Mouse (Mus musculus) layer of hippocampus, postnatal 10 days (tissue): ENCODE results near the gene Fbxl20. TPM values are rescaled to one million over a fixed set of nuclear protein-coding genes. Genes with fewer than 3 reads are reported as not detected.
"Not testable (repeated sequence)": the region's sequence is repeated elsewhere in the genome, so short reads cannot be mapped to it uniquely, and the experiment has no call there.

Experiments used
- DNase-seq, 2 experiments: peaks; one replicate each; pipeline ENCODE4 v3.0.0; 2021; ENCODE audit warnings: low spot score in 2 of 2
- long read RNA-seq: library from polyadenylated mRNA; stranded (forward); transcript quantifications from one replicate; pipeline ENCODE4 v2.0.0, GENCODE M21; 2023
- total RNA-seq, 2 experiments: library from RNA; stranded (reverse); gene quantifications; 2 replicates each; pipeline ENCODE4 v1.2.3; 2021

Gene Fbxl20
- 10 to 100 TPM; 27.8 to 32.0 TPM for total RNA-seq
- long read RNA-seq, full-length matches to known transcripts = 9 of 16 reads
- long read RNA-seq, partial matches to known transcripts = 0 of 16 reads
- long read RNA-seq, other reads (novel, unspliced or antisense) = 7 of 16 reads

DNA sequence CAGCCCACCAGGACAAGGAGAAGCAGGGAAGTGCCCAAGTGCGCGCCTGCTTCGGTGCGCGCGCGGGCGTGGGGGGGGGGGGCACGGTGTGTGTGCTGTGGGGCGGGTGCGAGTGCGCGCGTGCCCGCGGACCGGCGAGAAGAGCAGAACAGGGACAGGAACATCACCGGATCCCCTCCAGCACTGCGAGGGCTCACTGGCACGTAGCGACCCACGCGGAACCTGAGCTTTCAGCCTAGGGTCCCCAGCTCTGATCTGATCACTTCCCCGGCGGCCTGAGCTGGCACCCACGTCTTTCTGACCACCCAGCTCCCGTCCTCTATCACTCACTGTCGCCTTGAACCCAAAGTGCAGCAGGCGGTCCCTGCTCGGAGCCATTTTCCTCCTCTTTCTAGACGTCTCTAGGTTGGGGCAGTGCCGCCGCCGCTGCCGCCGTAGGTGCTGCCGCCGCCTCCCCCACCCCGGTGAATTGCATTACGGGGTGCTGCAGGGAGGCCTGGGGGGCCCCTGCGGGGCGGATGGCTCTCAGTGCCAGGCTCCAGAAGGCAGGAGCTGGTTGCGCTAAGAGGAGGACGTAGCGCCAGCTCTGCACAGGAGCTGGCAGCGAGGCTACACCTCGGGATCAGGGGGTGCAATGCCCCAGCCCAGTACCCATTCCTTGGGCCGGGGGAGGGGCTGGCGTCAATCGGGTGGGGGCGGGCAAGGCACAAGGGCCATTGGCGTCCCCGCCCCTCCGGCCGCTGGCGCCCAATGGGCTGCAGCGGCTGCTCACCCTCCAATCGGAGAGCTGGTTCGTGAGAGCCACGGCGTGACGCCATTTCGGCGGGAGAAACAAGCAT, at the start of gene Fbxl20:
Gene Fbxl20, minus strand, starts transcription at position 618 of the 839 bp plus-strand sequence.
- peak; percentile 87 to 89 for DNase-seq

DNA sequence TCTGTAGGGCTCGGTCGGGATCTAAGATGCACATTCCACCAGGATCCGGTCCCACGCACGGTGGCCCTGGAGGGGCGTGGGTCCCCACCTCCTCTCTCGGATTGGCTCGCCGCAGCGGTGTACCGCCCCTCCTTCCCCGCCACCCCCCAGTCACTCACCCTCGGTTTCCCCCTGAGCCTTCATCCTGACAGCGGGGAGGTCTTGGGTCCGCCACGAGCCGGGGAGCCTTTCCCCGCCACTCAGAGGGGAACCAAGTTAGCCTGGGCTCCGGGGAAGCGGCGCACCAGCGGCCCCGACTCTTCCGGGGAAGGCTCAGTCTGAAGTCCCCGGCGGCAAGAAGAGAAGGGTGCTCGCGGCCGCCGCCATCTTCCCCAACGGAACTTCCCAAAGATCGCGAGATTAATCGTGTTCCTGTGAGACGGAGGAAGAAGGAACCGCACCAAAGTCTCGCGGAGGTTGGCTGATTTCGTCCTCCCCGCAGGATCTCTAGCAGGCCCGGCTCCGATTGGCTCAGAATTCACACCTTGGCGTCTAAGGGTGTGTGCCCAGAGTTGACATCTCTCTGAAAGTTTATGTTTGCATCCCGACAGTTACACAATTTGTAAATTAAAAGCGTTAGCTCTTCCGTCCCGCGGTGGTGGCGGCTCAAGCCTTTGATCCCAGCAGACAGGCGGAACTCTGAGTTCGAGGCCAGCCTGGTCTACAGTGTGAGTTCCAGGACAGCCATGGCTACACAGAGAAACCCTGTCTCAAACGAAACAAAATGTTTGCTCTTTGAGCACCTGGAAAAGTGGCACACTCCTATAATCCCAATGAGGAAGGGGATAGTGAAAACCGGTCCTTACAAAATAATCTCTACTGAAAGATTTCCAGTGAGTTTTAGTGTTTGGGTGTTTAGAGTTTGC, 43.0 kb upstream of the Fbxl20 start, which contains the start of gene Med1:
Gene Med1, minus strand, starts transcription at position 393 of the 905 bp plus-strand sequence.
- peak; percentile 88 to 91 for DNase-seq

DNA sequence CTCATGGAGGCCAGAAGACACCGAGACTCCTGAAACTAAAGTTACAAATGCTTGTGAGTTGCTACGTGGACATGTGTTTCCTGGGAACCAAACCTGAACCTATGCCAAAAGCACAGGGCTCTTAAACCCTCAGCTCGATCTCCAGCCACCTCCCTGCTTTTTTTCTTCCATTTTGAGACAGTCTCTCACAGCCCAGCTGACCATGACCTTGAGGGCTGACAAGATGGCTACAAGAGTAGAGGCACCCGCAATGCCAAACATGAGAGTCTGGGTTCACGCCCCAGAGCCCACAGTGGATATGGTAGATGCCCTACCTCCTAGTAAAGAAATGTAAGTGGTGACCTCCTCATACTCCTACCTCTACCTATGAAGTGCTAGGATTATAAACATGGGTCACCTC, 40.6 kb upstream of the Fbxl20 start:
- DNase-seq = no peak

DNA sequence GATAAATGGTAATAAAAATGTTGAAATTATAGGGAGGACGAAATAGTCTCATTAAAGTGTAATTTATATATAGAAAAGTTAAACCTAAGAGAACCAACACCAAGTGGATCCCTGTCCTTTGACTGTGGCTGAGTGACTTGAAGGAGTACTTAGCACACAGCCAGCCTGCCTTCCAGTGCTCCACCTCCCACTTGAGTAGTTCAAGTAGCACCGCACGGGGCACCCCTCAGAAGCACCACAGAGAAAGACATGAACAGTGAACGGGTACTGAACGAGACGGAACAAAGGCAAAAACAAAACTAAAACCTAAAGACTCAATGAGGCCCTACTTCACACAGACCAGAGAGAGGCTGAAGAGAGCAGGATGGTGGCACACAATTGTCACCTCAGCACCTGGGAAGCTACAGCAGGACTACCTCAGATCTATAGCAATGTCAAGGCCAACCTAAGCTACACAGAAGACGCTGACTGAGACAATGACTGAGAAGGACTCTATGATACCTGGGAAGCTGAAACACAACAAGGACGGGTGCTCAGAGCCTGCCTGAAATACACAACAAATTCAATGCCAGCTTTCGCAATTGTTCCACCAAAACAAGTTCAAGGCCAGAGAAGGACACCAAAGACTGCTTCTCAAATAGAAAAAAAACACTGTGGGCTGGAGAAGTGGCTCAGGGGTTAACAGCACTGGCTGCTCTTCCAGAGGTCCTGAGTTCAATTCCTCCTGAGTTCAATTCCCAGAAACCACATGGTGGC, 37.6 kb upstream of the Fbxl20 start:
- no peak for DNase-seq

DNA sequence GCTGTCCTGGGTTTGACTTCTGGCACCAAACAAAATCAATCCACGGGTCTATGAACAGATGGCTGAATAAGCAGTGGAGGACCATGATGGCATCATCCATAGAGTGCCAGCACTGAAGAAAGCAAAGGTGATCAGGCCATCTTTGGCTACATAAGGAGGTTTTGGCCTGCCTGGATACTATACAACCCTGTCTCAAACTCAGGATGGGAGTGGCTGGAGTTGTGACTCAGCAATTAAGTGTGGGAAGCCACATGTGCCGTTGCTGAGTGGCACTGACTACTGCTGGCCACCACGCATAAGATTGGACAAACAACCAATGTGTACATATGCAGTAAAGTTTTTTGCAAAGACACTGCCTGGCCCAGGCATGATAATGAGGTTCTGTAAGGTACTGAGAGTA, 31.9 kb upstream of the Fbxl20 start:
- not testable (repeated sequence) for DNase-seq

DNA sequence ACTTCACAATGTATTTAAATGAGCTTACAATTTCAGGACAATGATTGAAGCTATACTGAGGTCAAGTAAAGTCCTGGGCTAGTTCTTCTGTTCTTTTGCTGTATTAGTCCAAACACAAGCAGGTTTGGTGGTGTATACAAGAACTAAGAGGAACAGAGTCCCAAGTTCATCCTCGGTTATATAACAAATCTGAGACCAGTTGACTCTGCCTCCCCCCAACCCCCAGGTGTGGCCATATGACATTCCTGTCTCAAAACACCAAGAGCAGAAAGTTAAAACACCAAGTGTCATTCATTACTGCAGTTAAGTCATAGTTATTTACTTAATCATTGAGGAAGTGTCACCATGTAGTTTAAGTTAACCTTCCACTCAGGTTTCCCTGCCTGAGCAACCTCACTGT, 18.2 kb upstream of the Fbxl20 start:
- no peak for DNase-seq

DNA sequence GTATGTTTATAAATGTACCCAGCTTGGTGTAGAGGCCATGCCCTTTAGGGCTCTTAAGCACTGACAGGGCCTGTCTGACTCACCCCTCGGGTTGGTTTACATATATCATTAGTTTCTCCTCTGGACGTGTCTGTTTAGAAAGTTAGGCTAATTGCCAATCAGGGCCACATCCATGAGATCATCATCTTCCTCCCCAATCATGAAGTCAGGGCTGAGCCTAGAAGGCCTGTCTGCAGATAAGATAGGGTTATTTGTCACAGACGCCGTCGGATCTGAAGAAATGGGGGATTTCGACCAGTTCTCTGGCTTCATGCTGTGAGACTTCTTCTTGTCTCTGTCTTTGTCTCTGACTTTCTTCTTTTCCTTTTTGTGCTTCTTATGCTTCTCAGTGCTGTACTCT, 4.9 kb upstream of the Fbxl20 start:
- DNase-seq = no peak

DNA sequence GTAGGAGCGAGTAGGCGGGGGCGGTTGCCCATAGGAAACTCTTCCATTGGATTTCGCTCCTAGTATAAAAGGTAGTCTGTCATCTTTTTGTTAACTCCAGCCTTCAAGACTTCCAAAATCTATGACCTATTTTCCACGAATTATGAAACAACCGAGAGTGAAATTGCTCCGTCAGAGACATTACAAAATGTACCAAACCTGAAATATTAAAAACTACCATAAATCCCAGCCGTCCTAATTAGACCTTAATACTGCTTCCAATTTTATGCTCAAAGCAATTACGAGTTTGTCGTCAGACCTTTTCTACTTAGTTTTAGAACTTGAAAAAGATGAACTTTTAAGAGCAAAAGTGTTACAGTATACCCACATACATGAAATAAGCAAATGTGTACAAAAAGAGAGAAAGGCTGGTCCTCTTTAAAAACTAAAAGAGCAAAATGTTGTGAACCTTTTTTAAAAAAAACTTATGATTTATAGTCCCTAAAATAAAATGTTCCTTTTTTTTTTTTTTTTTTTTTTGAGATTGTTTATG, 488 bp upstream of the Fbxl20 start:
- no peak for DNase-seq

DNA sequence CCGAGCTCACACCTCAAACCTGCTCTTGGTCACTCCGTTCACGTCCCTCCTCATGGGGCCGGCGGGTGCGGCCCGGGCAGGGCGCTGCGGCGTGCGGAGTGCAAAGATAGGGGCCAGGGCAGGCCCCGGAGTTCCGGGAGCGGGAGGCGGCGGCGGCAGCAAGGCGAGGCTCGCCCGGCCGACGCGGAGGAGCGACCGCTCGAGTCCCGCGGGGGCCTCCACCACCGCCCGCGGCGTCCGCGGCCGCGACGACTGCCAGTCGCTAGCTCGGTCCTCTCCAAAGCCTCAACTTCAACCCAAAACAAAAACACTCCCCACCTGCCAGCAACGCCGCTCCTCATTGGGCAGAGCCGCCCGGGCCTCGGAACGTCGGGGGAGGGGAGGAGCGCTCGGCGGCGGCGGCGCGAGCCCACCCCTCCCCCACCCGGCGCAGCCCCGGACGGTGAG, 876 bp downstream of the Fbxl20 start:
- peak; percentile 94 to 96 for DNase-seq

DNA sequence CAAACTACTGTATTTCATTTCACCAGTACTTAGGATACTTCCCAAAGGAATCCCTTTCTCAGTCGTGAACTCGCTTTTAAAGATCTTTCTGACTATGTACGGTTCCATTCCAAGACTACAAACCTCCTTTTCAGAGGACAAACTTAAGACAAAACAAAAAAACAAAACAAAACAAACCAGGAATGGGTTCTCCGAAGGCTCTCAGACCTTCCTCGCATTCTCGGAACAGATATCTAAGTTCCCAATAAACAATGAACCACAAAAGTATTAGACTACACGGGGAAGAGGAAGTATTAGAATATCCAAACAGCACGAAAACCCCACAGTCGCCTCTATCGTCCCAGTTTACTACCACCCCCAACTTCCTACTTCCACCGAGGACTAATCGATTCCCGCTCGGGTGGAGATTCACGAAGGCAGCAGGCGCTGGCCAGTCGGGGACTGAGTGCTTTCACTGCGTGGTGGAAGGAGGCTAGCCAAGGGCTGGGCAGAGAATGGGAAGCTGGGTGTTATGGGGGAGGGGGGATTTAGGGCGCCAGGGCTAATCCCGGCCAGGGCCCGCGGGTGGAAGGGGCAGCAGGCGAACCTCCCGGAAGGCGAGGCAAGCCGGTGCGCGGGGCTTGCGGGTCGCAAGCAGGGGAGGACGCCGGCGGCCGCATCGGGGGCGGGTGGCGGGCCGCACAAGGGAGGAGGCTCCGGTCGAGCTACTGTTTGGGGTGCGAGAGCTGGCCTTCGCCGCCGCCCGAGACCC, 1.5 kb downstream of the Fbxl20 start:
- peak in 1 of 2 experiments; percentile 54 for DNase-seq

DNA sequence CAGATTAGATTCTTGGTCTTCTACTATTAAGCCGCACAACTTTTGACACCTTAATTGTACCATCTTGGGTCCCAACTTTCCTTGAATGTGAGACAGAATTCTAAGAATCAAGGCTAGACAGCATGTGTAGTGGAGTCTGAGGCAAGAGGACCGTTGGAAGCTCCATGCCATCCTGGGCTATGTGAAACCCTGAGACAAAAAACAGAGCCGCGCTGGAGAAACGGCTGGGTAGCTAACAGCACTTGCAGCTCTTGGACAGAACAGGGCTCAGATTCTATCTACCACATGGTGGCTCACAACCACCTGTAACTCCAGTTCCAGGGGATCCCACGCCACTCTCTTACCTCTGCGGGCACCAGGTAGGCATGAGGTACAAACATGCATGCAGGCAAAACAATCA, 4.3 kb downstream of the Fbxl20 start:
- DNase-seq = no peak

DNA sequence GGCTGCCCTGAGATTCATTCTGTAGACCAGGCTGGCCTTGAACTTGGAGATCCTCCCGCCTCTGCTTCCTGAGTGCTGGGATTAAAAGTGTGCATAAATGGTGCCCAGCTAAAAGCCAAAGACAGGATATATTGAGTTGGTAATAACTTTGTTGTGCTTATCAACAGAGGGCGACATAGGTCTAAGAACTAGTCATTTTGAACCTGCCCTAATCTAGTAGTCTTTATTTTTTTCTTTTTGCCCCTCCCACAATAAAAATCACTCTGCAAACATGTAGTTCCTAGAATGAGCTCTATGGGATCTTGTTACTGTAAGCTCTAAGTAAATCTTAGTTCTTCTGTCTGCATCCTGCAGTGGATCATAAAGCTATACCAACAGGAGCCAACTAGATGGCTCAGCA, 7.7 kb downstream of the Fbxl20 start:
- DNase-seq = no peak

DNA sequence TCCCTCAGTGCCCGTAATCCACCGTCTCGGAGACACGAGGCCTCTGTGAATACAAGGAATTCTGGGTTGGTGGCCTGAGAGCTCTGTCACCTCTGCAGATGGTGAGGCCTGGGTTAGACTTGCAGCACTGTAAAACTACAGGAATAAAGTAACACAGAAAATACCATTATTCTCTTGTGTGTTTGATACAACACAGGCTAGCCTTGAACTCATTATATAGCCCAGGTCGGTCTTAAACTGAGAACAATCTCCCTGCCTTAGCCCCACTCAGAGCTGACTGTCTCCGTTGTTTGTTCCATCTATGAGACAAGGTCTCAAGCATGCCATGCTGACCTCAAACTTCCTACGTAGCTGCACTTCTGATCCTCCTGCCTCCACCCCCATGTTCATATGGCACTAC, 11.3 kb downstream of the Fbxl20 start:
- DNase-seq = no peak

DNA sequence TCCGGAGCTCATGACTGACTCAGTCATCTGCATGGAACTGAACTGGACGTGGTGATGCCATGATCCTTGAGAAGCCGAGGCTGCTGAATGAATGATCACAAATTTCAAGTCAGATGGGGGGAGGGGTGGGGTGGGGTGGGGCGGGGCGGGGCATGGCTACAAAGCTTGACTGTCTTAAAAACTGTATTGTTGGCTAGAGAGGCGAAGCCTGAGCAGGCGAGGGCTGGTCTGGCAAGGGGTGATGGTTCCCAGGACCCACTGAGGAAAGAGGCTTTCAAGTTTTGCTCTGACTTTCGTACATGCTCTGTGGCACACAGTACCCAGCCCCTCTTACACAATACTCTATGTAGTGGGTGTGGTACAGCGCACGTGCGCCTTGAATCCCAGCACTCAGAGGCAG, 12.4 kb downstream of the Fbxl20 start:
- no peak for DNase-seq

DNA sequence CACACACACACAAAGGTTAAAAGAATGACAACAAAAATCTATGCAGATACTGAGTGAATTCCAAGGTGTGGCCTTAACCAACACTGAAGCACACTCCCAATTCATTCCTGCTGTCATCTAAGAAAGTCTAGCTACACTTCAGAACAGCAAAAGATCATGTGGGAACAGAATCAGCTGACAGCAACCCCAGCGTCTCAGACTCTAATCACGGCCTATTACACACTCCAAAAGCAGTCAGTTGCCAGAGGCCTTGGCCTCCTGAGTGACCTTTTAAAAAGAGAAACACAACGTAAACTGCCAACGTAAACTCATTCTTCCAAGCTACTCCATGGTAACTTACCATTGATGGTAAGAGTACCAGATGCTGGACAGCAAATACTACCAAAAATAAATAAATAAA, 15.3 kb downstream of the Fbxl20 start:
- DNase-seq = no peak

DNA sequence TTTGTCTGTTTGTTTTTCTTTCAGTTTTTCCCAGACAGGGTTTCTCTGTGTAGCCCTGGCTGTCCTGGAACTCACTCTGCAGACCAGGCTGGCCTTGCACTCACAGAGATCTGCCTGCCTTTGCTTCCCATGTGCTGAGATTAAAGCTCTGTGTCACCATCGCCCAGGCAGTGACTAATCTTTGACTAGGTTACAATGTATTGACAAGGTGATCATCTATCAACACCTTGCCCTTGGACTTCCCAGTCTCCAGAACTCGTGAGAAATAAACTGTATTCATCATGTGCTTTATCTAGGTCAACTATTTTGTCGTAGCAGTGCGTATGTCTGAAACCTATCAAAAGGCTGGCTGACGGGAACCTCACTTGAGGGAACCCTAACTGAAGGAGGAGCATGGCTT, 26.8 kb downstream of the Fbxl20 start:
- no peak for DNase-seq

DNA sequence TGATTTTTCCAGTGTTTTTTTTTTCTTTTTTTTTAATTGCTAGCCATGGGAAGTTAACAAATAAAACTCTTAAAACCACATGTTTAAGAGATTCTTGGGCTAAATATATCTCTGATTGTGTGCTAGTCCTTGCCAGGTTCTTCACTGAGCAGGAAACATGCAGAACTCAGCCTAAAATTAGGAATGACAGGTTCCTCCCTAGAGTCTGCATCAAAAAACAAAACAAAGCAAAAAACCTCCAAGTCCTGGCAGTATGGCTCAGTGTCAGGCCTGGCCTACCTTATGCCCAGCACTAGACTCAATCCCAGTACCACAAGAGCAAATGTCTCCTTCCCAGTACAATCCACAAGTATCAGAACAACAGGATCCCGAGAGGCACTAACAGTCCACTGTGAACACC, 35.8 kb downstream of the Fbxl20 start:
- no peak for DNase-seq

DNA sequence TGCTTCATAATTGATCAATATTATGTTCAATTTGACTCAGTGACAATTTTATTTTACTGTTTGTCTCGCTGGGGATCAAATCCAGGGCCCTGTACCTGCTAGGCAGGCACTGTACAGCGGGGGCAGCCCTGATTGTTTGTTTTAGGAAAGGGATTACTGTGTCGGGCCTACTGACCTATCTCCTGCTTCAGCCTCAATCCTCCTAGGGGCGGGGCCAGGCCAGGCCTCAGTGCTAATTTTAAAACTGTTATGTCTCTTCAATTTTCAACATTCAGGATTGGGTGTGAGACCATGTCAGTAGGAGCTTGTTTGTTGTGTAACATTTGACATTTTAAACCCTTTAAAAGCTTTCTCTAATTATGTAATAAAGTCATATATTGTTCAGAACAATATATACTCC, 36.7 kb downstream of the Fbxl20 start:
- no peak for DNase-seq

DNA sequence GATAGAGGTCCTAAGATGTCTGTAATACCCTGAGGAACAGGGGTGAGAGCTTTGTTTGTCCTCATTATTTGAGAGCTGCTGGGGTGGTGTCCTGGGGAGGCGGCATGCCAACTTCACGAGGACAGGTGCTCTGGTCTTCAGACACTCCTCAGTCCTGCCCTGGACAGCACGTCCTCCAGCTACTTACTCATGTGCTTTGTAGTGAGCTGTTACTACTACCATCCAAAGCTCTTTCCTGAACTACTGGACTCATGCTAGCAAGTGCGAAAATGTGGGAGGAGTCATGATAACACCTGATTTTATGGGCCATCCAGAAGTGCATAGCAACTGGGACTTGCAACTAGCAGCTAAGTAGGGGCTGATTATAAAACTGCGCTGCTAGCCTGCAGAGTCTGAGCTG, 40.5 kb downstream of the Fbxl20 start:
- DNase-seq = no peak

DNA sequence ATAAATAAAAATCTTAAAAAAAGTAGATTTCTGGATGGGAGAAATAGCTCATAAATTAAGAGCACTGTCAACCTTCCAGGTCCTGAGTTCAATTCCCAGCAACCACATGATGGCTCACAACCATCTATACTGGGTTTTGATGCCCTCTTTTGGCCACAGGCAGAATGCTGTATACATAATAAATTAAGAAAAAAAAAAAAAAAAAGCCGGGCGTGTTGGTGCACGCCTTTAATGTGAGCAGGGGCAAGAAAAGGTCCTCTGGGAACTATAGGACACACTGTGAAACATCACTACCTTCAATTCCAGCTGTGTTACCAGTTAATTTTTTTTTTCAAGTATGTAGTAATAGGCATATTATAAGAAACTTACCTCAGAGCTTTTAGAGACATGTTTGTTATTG, 48.9 kb downstream of the Fbxl20 start:
- DNase-seq = no peak
